Mouse (Mus musculus) spleen, postnatal 36 days (tissue): ENCODE measurements around the gene Cnr1.

ENCODE experiments used
- DNase-seq, 2 experiments: peaks; one replicate each; pipeline ENCODE4 v3.0.0; 2022; ENCODE audit warnings: low spot score in 2 of 2, mixed read lengths in 1 of 2

Gene Cnr1

DNA sequence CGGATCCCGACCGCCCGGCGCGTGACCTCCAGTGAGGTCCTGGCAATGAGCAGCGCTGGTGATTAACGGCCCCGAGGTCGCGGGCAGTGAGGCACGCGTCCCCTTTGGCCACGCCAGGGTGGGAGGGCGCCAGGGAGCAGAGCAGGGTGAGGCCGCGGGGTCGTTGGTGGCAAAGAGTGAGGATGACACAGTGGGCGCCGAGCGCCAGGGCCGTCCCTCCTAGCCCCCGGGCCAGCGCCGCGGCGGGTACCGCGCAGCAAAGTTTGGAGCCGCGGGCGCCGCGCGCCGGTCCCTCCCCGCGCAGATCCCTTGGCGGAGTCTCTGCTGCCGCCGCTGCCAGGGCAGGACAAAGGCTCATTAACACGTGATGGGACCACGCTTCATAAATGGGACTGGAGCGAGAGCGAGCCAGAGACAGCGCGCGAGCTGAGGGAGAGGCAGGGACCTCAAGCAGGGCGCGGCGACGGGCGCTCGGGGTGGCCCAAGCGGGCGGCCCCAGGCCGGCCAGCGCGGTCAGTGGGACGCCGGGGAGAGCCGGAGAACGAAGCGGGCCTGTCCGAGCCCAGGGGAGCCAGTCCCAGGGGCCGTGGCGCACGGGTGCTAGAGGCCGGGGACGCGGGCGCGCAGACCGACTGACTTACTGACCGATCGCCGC lies at the start of gene Cnr1:
Gene Cnr1, plus strand, starts transcription at position 360 of the 655 bp plus-strand sequence.
- no peak for DNase-seq

GRCm38 (mm10) chr4:33879944-33880343 lies 44.4 kb upstream of the Cnr1 start:
- no peak for DNase-seq

DNA sequence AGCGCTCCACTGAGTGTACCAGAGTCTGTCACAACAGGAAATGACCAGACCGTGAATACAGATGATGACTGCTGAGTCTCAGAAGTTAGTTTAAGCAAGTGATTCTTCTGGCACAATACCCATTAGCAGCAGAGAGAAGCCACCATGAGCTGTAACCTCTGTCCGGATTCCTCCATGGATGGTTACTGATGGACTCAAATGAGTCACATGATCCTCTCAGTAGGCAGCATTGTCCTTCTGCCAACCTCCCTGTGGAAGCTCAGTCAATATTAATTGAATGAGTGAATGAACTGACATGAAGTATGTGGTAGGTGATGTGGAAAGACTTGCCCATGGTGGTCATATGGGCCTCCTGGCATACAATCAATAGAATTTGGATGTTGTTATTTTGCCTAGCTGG lies 38.4 kb upstream of the Cnr1 start:
- no peak for DNase-seq

DNA sequence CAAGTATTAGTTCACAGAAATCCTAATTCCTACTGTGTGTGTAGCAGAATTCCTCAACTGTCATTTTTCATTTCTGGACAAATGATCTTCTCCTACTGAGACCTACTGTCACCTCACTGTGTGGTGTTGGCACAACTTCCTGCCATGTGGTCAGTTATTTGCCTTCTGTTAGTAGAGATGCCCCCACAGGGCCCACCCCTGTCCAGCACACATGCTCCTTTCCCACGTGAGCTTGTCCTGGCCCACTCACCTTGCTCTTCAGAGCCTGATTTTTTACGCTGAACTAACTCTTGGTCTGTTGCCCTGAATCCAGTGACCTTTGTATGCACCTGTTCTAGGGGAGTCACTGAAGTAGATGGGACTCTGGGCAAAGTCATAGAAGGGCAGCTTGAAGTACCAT lies 34.4 kb upstream of the Cnr1 start:
- no peak for DNase-seq

DNA sequence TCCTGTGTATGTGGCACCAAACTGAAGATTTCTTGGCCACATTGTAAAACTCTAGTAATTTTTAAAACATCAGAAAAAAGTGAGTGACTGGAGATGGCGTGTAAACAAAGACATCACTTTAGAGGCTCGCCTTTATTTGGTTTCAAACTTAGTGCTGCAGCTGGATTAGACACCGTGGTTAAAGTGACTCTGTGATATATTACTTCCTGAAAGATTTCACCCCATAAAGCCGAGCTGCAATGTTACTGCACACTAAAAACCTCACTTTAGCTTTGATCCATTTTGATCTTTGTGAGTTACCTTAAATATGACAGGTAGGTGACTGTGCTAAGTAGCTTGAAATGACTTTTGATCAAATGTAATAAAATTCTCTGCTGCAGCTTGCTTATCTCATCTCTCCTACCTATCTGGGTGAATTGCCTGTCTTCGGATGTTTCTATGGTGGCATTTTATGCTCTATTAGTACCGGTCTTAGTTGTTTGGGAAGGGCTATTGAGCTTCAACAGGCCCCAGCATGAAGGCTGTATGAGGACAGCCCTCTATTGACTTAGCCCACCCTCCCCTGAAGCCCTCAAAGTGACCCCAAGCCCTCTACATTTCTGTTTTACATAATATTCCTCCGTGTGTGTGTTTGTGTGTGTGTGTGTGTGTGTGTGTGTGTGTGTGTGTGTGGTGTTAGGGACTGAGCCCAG lies 32.1 kb upstream of the Cnr1 start:
- no peak for DNase-seq

GRCm38 (mm10) chr4:33893841-33894240 lies 30.6 kb upstream of the Cnr1 start:
- no peak for DNase-seq

DNA sequence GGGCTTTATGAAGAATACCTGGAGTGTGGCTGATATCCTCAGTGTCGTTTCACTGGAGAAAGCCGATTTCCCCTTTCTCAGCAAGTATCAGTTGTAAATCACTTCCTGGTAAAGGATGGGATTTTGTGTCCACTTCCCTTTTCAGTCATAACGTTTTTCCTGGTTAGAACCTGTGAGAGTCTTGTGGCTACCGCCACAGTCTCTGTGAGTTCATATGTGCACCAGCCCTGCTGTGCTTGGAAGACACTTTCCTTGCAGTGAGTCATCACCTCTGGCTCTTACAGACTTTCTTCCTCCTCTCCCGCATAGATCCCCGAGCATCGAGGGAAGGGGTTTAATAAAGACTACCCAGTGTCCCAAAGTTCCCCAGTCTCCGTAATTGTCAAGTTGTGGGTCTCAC lies 29.3 kb upstream of the Cnr1 start:
- no peak for DNase-seq

- no peak for DNase-seq
These were observed 28.9 kb upstream of the Cnr1 start for GRCm38 (mm10) chr4:33895491-33895890.

- DNase-seq: no peak
These were observed 22.7 kb upstream of the Cnr1 start for GRCm38 (mm10) chr4:33901659-33902058.

DNA sequence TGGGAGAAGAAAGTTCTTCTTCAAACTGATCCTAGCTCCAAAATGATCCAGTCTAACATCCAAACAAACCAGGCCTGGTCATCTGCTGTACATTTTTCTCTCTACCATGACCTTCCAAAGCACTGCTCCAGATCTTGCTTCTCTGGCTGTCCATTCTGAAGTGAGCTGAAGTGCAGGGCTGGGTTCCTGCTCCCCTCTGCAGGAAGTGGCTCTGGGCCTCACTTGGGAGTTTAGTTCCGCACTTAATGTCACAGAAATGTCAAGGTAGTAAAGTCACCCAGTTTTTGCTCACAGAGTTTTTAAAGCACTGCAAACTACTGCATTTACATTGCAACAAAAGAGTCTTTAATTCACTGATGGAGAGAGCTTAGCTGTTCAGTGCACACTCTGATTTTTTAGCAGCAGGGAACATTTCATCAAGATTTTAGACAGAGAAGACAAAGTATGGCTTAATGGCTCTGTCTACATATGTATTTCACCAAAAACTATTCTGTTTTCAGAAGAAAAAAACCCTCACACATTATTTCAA lies 20.5 kb upstream of the Cnr1 start:
- no peak for DNase-seq

DNA sequence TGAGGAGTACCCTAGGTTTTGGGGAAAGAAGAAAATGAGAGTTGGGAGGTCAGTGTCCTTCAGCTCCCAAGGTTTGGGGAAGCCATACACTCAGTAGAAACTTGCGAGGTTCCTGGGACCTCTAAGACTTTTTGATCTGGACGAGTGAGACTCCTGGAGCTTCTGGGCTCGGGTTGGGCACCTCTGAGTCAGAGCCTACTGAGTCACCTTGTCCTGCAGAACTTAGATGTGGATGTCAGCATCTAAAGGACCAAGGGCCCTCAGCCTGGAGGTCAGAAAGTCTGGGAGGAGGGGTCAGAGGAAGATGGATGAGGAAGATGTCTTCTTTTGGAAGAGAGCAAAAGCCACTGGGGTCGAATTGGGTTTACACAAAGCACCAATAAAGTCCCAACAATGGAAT lies 19.6 kb upstream of the Cnr1 start:
- DNase-seq: no peak

- no peak for DNase-seq
These were observed 15.6 kb upstream of the Cnr1 start for GRCm38 (mm10) chr4:33908786-33909185.

DNA sequence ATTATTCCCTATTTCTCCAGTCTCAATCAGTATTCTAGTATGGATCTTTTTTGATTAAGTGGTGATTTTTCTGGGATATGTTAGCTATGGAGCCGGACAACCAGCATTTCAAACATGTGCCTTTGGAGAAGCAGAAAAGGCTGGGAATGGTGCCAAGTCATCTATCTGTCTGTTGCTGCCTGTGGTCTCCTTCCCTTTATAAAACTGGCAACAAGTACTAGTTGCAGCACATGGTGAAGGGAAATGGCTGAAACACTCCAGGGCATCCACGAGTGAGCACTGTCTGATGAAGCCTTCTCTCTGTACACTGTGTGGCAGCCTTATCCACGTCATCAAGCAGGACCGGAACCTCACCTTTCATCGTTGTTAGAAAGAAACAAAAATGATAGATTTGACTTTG lies 8.7 kb upstream of the Cnr1 start:
- DNase-seq: no peak

GRCm38 (mm10) chr4:33920807-33921206 lies 3.6 kb upstream of the Cnr1 start:
- no peak for DNase-seq

DNA sequence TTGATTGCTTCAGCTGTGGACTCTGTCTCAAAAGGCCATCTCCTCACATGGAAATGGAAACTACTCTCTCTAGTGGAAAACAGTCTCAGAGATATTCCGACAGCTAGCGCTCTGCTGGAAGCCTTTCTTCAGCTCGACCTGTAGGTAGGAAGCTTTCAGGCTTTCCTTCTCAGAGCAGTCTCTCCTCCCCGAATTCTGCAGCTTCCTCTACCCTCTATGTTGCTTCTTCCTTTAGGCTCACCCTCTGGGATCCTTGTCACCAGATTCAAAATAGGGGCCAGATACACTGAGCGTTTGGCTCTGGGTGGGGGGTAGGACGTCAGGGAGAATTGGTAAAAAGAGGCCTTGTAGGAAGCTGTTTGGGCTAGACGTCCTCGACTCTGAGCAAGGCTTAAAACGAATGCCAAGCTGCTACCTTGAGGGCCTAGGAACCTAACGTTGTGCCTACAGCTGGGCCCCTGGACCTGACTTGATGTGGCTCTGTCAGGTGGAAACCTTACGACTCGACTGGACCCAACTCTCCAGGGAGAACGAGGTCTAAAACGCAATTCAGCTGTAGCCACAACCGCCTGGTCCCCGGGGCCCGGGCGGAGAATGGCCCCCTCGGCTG lies 1.1 kb upstream of the Cnr1 start:
- no peak for DNase-seq

GRCm38 (mm10) chr4:33923761-33924233 lies 596 bp upstream of the Cnr1 start:
- no peak for DNase-seq

DNA sequence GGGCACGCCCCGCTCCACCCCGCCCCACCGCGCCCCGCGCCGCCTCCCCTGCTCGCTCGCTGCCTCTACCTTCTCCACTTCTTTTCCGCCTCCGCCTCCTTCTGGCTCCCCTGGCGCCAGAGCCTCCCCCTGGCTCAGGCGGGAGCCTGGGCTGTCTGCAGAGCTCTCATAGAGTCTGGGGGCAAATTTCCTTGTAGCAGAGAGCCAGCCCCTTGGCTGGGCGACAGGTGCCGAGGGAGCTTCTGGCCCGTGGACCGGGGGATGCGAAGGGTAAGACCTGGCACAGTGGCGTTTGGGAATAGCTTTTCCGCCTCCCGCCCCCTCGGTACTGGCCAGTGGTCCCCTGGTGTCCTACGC lies 474 bp downstream of the Cnr1 start:
- no peak for DNase-seq

- no peak for DNase-seq
These were observed 1.1 kb downstream of the Cnr1 start for GRCm38 (mm10) chr4:33925489-33925888.

- DNase-seq: no peak
These were observed 1.6 kb downstream of the Cnr1 start for GRCm38 (mm10) chr4:33926010-33926409.

DNA sequence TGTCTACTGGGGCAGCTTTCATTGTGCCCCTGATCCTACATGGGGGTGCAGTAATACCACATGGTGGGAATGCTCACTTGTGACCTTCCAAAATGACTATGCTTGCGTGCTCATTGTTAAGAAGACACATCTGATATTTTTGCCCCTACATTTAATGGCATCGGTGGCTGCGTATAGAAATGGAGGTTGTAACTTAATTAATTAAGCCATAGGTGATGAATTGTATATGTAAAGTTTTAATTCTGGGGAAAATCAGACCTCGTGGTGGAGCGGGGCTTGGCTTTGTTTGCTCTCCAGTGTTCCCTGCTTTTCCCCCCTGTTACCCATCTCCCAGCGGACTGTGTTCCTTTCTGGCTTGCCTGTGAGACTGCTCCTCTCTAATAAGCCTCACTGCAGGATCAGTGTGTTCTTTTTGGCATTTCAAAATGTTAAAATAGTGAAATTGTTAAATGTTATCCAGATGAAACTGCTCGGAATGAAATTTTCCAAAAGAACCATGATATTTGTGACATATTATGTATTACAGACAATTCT lies 2.4 kb downstream of the Cnr1 start:
- DNase-seq: no peak

- DNase-seq: no peak
These were observed 3.3 kb downstream of the Cnr1 start for GRCm38 (mm10) chr4:33927644-33928043.

DNA sequence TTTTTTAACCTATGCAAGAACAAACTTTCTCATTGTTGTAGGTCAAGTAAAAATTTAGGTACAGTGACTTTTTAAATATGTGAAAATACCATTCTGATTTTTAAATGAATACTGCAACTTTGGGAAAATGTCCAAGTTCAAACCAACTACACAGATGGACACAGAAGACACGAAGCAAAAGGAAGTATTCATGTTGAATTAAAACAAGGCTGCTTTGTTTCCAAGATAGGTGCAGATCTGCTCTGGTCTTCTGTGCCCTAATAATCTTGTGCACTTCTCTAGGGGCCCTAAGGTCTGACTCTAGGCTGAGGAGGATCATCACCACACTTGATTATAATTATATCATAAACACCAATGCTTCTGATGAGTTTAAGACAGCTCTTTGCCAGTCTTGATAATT lies 4.1 kb downstream of the Cnr1 start:
- no peak for DNase-seq

- DNase-seq: no peak
These were observed 7.0 kb downstream of the Cnr1 start for GRCm38 (mm10) chr4:33931347-33931746.
